Mouse (Mus musculus) kidney, embryonic 16.5 days (tissue): ENCODE data around the gene Lrrc58. TPM values are rescaled to one million over a fixed set of nuclear protein-coding genes. Genes with fewer than 3 reads are reported as not detected.

Experiments used
- ATAC-seq: fragments of 200-750 bp; cut with Nextera tagmentation; 2 replicates; pipeline ENCODE4 v1.8.0; 2017; ENCODE audit warnings: moderate TSS enrichment; ENCODE audit not compliant: low FRiP score, low TSS enrichment
- H3K27ac ChIP-seq: fragments of 300-500 bp; sonication (generic); 2 replicates; pipeline ENCODE4 v1.5.1; 2014; ENCODE audit warnings: low read length
- H3K27me3 ChIP-seq: fragments of 300-500 bp; sonication (generic); 2 replicates; pipeline ENCODE4 v1.6.1; 2014; ENCODE audit warnings: low read length, control low read depth, mixed read lengths; ENCODE audit not compliant: insufficient read depth
- H3K36me3 ChIP-seq: fragments of 300-500 bp; sonication (generic); 2 replicates; pipeline ENCODE4 v1.6.1; 2014; ENCODE audit warnings: low read length, control low read depth, mixed read lengths; ENCODE audit not compliant: insufficient read depth
- H3K4me1 ChIP-seq: fragments of 300-500 bp; sonication (generic); 2 replicates; pipeline ENCODE4 v1.6.1; 2014; ENCODE audit warnings: low read length, control low read depth, mixed read lengths; ENCODE audit not compliant: insufficient read depth
- H3K4me2 ChIP-seq: fragments of 300-500 bp; sonication (generic); replicated peaks from 2 replicates; pipeline ENCODE4 v1.6.1; 2014; ENCODE audit warnings: low read depth, low read length
- H3K4me3 ChIP-seq: fragments of 300-500 bp; sonication (generic); 2 replicates; pipeline ENCODE4 v1.5.1; 2014; ENCODE audit warnings: mild to moderate bottlenecking, low read length
- H3K9ac ChIP-seq: fragments of 300-500 bp; sonication (generic); replicated peaks from 2 replicates; pipeline ENCODE4 v1.6.1; 2014; ENCODE audit warnings: low read length
- H3K9me3 ChIP-seq: fragments of 300-500 bp; sonication (generic); 2 replicates; pipeline ENCODE4 v1.6.1; 2016; ENCODE audit warnings: low read length, control low read depth
- WGBS: fragments of 180-500 bp; shearing (Covaris S2); extraction: QIAGEN DNeasy Blood & Tissue Kit; methylation state at CpG from one replicate; pipeline ENCODE4 v1.1.7; 2014; 5-methylcytosine and 5-hydroxymethylcytosine counted together
- polyA plus RNA-seq: library from polyadenylated mRNA; unstranded; fragments of >200 nt; fragmentation: Nextera tagmentation; extraction: Ambion mirVana; gene quantifications from 2 replicates; pipeline ENCODE4 v1.2.1, GENCODE M21; 2015

Gene Lrrc58
- polyA plus RNA-seq: 54.3 and 60.6 TPM in 2 replicates

DNA sequence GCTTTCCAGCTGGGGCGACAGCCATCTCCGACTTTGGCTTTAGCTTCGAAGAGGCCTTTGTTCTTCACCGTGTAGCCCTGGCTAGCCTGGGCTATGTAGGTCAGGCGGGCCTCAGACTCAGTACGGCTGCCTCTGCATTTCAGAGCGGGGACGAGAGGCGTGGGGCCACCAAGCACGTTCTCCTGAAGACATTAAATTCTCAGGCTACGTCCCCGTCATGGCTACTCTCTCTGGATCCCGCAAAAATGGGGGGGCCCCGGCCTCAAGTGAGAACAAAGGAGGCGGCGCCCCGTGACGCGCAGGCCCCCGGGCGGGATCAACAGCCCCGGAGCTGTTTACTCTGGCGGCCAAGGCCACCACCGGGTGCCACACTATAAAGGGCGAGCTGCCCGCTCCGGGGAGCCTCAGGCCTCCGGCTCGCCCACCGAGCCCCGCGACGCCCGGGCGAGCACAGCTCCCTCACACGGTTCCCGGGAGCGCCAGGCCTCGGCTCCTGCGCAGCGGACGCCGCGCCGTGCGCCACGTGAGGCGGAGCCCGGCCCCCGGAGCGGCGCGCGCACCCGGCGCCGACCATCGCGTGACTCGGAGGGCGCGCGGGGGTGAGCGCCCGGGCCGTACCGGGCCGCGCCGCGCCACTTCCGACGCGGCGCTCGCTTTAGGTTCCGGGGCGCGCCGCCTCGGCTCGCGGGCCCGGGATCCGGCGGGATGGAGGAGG, at the start of gene Lrrc58:
Gene Lrrc58 (plus strand): TSS at position 599 of the 715 bp plus-strand sequence.
- Histone ChIP-seq H3K27me3 (no peaks in the 10 kb centered on the region), H3K9me3 (no peaks in the 10 kb centered on the region), H3K4me1 (peaks cover 28% of the 10 kb centered on the region), H3K36me3 (no peaks in the 10 kb centered on the region), H3K9ac (peak within 1 kb of the TSS; percentile 100), H3K4me2 (peak within 1 kb of the TSS; percentile 67), H3K4me3 (peak within 1 kb of the TSS; percentile 98), H3K27ac (peak within 1 kb of the TSS; percentile 98)
- ATAC-seq: peak; percentile 94
- under 1% methylated on average over 81 of the region's 86 CpGs for WGBS

DNA sequence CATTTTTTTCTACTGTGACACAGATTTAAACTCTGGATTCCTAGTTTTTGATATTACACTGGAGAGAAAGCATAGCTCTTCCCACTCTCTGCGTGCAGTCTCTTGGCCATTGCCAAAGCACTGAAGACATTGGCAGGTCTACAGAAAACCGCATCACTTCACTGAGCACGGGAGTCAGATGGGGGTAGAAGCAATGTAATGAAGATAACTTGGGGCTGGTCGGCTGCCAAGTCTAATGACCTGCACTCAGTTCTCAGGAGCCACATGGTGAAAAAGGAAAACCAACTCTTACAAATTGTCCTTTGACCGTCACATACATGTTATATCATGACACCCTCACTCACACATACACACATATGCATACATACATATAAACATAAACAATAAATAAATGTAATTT, 44.2 kb upstream of the Lrrc58 start:
- Histone ChIP-seq H3K4me3 (no peak overlapping the region), H3K4me2 (no peak overlapping the region), H3K4me1 (no peaks in the 10 kb centered on the region), H3K27me3 (no peaks in the 10 kb centered on the region), H3K27ac (no peak overlapping the region), H3K9ac (no peak overlapping the region), H3K9me3 (no peaks in the 10 kb centered on the region), H3K36me3 (peaks cover 85% of the 10 kb centered on the region)
- WGBS: 75% methylated on average over 5 of the region's 5 CpGs
- no peak for ATAC-seq

DNA sequence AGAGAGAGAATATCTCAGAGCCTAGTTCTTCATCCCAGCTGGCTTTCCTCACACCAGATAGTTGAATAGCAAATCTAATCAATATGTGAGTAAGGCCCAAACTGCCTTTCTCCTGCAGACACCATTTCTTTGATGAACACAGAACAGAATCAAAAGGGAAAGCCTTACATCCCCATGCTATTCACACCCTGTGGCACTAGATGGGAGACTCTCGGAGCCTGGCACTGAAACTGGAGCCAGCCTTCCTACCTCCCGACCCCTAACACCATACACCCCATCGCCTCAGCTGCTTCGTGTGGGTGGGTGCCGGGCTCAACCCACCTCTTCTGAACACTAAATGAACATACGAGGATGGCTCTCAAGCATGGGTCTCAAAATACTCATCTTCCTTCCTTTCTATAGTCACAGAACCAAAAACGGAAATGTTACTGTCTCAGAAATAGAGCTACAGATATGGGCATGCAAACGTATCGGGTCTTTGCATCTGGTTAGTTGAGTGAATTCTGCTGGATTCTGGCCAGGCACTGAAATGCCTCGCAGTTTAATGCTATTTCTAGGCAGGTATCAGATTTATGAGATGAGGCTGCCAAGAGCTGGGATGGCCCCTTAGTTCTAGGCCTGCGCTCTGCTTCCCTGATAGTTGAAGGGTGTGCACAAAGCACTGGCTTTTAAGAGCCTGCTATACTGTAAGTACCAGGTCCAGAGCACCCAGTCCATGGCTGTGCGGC, 43.2 kb upstream of the Lrrc58 start:
- no peaks in the 10 kb centered on the region for H3K4me1 ChIP-seq
- no peaks in the 10 kb centered on the region for H3K9me3 ChIP-seq
- H3K9ac ChIP-seq: no peak overlapping the region
- peaks cover 90% of the 10 kb centered on the region for H3K36me3 ChIP-seq
- H3K4me2 ChIP-seq: no peak overlapping the region
- ATAC-seq: no peak
- no peak overlapping the region for H3K27ac ChIP-seq
- no peaks in the 10 kb centered on the region for H3K27me3 ChIP-seq
- WGBS: 85% methylated on average over 12 of the region's 12 CpGs
- no peak overlapping the region for H3K4me3 ChIP-seq

DNA sequence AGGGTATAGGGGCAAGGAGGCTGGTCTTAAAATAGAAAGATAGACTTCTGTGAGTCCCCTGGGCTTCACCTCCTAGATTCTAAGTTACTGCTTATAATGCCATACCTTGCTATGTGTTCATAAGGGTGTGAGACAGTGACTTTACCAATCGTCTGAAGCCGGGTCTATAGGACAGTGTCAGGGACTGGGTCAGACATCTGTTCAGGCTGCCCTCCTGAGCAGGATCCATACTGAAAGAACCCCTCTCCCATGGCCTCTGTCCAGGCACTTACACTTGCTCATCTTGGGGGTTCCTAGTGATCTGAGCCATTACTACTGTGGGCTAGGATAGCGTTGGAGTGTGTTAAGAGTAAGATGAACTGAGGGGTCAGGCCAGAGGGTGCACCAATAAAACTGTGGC, 41.9 kb upstream of the Lrrc58 start:
- no peaks in the 10 kb centered on the region for H3K27me3 ChIP-seq

DNA sequence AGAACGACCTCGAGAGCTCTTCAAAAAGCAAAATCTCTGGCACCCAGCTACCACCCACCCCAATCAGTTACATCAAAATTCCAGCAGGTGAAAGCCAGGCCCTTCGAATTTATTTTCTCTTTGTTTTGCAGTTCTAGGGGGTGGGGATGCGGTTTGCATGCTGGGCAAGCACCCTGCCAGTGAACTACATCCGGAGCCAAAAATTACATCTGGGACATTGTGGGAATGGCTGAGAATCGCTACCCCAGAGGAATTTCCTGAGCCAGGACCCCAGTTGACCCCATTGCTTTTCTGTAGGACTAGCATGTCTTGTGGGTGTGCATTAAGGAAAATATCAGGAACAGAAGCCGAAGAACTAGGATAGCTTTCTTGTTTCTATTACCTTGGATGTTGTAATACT, 37.1 kb upstream of the Lrrc58 start:
- H3K36me3 ChIP-seq: peaks cover 88% of the 10 kb centered on the region
- ATAC-seq: no peak
- WGBS: 67% methylated on average over 7 of the region's 7 CpGs

More for the DNA sequence above, 41.9 kb upstream of the Lrrc58 start:
- ATAC-seq: no peak
- Histone ChIP-seq H3K9me3 (no peaks in the 10 kb centered on the region), H3K4me1 (no peaks in the 10 kb centered on the region), H3K36me3 (peaks cover 91% of the 10 kb centered on the region), H3K4me3 (no peak overlapping the region), H3K9ac (no peak overlapping the region), H3K4me2 (no peak overlapping the region), H3K27ac (no peak overlapping the region)
- WGBS: 86% methylated on average over 3 of the region's 3 CpGs

DNA sequence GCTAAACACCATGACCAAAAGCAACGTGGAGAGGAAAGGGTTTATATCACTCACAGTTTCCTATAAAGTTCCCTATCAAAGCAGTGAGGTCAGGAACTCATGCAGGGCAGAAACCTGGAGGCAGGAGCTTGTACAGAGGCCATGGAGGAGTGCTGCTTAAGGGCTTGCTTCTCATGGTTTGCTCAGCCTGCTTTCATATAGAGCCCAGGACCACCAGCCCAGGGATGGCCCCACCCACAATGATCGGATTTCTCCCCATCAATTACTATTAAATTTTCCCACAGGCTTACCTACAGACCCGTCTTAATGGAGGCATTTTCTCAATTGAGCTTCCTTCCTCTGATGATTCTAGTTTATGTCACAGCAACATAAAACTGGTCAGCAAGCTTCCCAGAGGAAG, 30.6 kb upstream of the Lrrc58 start:
- H3K9me3 ChIP-seq: no peaks in the 10 kb centered on the region
- H3K4me2 ChIP-seq: no peak overlapping the region
- ATAC-seq: no peak
- no peak overlapping the region for H3K4me3 ChIP-seq
- H3K36me3 ChIP-seq: peaks cover 30% of the 10 kb centered on the region
- no peaks in the 10 kb centered on the region for H3K27me3 ChIP-seq
- H3K9ac ChIP-seq: no peak overlapping the region
- H3K4me1 ChIP-seq: no peaks in the 10 kb centered on the region
- H3K27ac ChIP-seq: no peak overlapping the region
- 50% methylated on average over 3 of the region's 3 CpGs for WGBS

More for the DNA sequence above, 37.1 kb upstream of the Lrrc58 start:
- no peak overlapping the region for H3K9ac ChIP-seq
- no peak overlapping the region for H3K4me2 ChIP-seq
- H3K9me3 ChIP-seq: no peaks in the 10 kb centered on the region
- no peaks in the 10 kb centered on the region for H3K4me1 ChIP-seq
- no peak overlapping the region for H3K27ac ChIP-seq
- H3K27me3 ChIP-seq: no peaks in the 10 kb centered on the region
- H3K4me3 ChIP-seq: no peak overlapping the region

DNA sequence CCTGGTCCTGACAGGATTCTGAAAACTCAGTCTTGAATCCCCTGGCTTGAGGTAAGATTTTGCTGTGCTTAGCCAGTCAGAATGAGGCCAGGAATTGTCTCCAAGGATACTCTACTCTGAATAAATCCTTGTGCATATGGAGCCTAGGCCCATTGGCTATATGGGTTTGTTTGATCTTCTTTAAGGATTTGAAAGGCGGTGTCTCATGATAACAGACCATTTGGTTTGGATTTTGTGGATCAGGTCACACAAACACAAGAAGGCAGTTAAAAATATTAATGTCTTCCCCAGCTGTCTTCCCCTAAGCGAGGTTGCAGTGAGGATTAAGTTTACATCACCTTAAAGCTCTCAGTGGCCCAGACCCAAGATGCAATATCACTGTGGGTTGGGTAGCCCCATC, 25.8 kb upstream of the Lrrc58 start:
- Histone ChIP-seq H3K27ac (no peak overlapping the region), H3K4me3 (no peak overlapping the region), H3K36me3 (no peaks in the 10 kb centered on the region), H3K27me3 (no peaks in the 10 kb centered on the region), H3K9ac (no peak overlapping the region), H3K4me1 (peaks cover 9% of the 10 kb centered on the region), H3K4me2 (no peak overlapping the region), H3K9me3 (no peaks in the 10 kb centered on the region)
- ATAC-seq: no peak
- 45% methylated on average over 2 of the region's 2 CpGs for WGBS

DNA sequence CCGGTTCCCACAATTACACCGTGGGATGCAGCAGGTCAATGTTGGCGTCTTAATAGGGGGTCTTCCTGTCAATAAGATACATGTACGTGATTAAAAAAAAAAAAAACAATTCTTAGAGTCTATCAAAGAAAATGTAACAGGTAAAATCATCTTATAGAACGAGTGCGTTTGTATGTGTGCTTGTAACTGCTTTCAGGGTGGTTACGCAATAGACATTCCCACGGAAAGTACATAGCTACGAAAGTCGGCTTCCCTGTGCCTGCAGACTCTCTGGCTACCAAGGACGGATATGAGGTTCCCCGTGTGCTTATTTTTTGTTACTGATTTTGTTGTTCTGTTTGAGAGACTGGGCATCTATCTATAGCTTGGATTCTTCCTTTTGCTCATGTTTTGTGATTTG, 24.4 kb upstream of the Lrrc58 start:
- H3K4me1 ChIP-seq: peaks cover 9% of the 10 kb centered on the region
- 89% methylated on average over 12 of the region's 12 CpGs for WGBS
- no peaks in the 10 kb centered on the region for H3K9me3 ChIP-seq
- no peak overlapping the region for H3K9ac ChIP-seq
- no peak overlapping the region for H3K4me2 ChIP-seq
- H3K36me3 ChIP-seq: no peaks in the 10 kb centered on the region
- no peak overlapping the region for H3K4me3 ChIP-seq
- no peaks in the 10 kb centered on the region for H3K27me3 ChIP-seq
- H3K27ac ChIP-seq: no peak overlapping the region
- no peak for ATAC-seq

DNA sequence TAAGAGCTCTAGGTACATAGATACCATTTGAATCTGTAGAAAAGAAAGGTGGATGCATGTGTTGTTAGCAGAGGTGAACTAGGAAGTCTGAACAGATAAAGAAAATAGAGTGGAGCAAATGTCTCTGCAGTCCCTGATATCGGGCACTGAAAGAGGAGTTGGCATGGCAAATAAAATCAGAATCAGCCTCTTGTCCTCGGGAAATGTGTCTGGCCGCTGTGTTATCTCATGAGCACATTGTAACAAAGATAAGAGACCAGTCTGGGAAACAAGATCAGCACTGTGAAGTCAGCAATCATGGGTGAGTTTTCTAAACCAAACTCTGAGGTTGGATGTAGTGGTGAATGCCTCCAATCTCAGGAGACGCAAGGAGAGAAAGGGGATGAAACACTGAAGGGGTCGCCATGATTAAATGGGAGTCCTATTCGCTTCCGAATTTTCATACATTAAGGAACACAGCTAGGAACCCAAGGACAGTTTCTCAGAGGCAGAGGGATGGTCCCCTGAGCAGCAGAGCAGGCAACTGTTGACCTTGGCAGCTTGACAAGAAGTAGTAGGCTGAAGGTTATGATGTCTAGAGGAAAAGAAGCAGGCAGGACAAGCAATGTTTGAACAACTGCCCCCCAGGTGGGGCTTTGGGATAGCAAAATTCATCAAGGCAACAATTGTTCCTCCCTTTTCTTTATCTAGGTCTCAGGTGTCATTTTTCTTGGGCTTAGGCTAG, 22.8 kb upstream of the Lrrc58 start:
- Histone ChIP-seq H3K36me3 (no peaks in the 10 kb centered on the region), H3K4me3 (no peak overlapping the region), H3K9ac (no peak overlapping the region), H3K27ac (no peak overlapping the region), H3K9me3 (no peaks in the 10 kb centered on the region), H3K4me1 (peaks cover 9% of the 10 kb centered on the region), H3K4me2 (no peak overlapping the region), H3K27me3 (no peaks in the 10 kb centered on the region)
- no peak for ATAC-seq
- WGBS: 70% methylated on average over 7 of the region's 7 CpGs
